Mouse (Mus musculus) kidney, embryonic 14.5 days (tissue): ENCODE measurements around the gene Zfc3h1. TPM values are rescaled to one million over a fixed set of nuclear protein-coding genes. Genes with fewer than 3 reads are reported as not detected.

Experiments used
- ATAC-seq: fragments of 200-750 bp; cut with Nextera tagmentation; 2 replicates; pipeline ENCODE4 v1.8.0; 2017; ENCODE audit warnings: moderate number of reproducible peaks, mild to moderate bottlenecking, moderate TSS enrichment, moderate library complexity; ENCODE audit not compliant: low FRiP score, low TSS enrichment
- H3K27ac ChIP-seq: fragments of 300-500 bp; sonication (generic); 2 replicates; pipeline ENCODE4 v1.5.1; 2014; ENCODE audit warnings: low read depth, mild to moderate bottlenecking, low read length, moderate library complexity, mixed read lengths
- H3K27me3 ChIP-seq: fragments of 300-500 bp; sonication (generic); 2 replicates; pipeline ENCODE4 v1.6.1; 2014; ENCODE audit warnings: mild to moderate bottlenecking, low read length; ENCODE audit not compliant: control insufficient read depth, insufficient read depth
- H3K36me3 ChIP-seq: fragments of 300-500 bp; sonication (generic); 2 replicates; pipeline ENCODE4 v1.6.1; 2014; ENCODE audit warnings: low read length, mixed read lengths; ENCODE audit not compliant: control insufficient read depth, insufficient read depth
- H3K4me1 ChIP-seq: fragments of 300-500 bp; sonication (generic); 2 replicates; pipeline ENCODE4 v1.6.1; 2014; ENCODE audit warnings: low read length, mixed read lengths; ENCODE audit not compliant: control insufficient read depth, insufficient read depth
- H3K4me2 ChIP-seq: fragments of 300-500 bp; sonication (generic); replicated peaks from 2 replicates; pipeline ENCODE4 v1.6.1; 2014; ENCODE audit warnings: low read depth, mild to moderate bottlenecking, low read length
- H3K4me3 ChIP-seq: fragments of 300-500 bp; sonication (generic); 2 replicates; pipeline ENCODE4 v1.5.1; 2014; ENCODE audit warnings: mild to moderate bottlenecking, low read length
- H3K9ac ChIP-seq: fragments of 300-500 bp; sonication (generic); 2 replicates; pipeline ENCODE4 v1.6.1; 2014; ENCODE audit warnings: low read depth, mild to moderate bottlenecking, low read length, moderate library complexity
- H3K9me3 ChIP-seq: fragments of 300-500 bp; sonication (generic); 2 replicates; pipeline ENCODE4 v1.6.1; 2016; ENCODE audit warnings: low read length; ENCODE audit not compliant: control insufficient read depth
- WGBS: fragments of 180-500 bp; shearing (Covaris S2); extraction: QIAGEN DNeasy Blood & Tissue Kit; methylation state at CpG from one replicate; pipeline ENCODE4 v1.1.7; 2014; 5-methylcytosine and 5-hydroxymethylcytosine counted together
- polyA plus RNA-seq: library from polyadenylated mRNA; unstranded; fragments of >200 nt; fragmentation: Nextera tagmentation; extraction: Ambion mirVana; gene quantifications from 2 replicates; pipeline ENCODE4 v1.2.1, GENCODE M21; 2014

The Zfc3h1 gene
- polyA plus RNA-seq, 1 experiment from 2014 or later, result 31.1 TPM

- Histone ChIP-seq H3K4me1 (0 out of 2 replicates have a peak, but pooled peaks cover 6% of the 10 kb centered on the region), H3K36me3 (no peaks in the 10 kb centered on the region), H3K27me3 (no peaks in the 10 kb centered on the region), H3K4me3 (peak overlapping the region; percentile 59), H3K9ac (no peak overlapping the region), H3K9me3 (no peaks in the 10 kb centered on the region), H3K27ac (peak overlapping the region; percentile 89; the same call in 1 of the 2 replicates), H3K4me2 (peak overlapping the region; percentile 75)
- no peak for ATAC-seq
- WGBS, result 81% methylated on average over 4 of the region's 4 CpGs
These were observed 21.6 kb upstream of the Zfc3h1 start for GRCm38 (mm10) chr10:115363151-115363550.

- Histone ChIP-seq H3K4me1 (peaks cover 11% of the 10 kb centered on the region), H3K4me2 (no peak overlapping the region), H3K9me3 (no peaks in the 10 kb centered on the region), H3K27me3 (no peaks in the 10 kb centered on the region), H3K4me3 (no peak overlapping the region), H3K27ac (no peak overlapping the region), H3K9ac (no peak overlapping the region), H3K36me3 (no peaks in the 10 kb centered on the region)
- no peak for ATAC-seq
- 95% methylated on average over 2 of the region's 2 CpGs for WGBS
These were observed 3.2 kb upstream of the Zfc3h1 start for GRCm38 (mm10) chr10:115381506-115382084.

- H3K9ac ChIP-seq, result peak overlapping the region; percentile 80; the same call in 1 of the 2 replicates
- 43% methylated on average over 12 of the region's 12 CpGs for WGBS
- peak overlapping the region; percentile 55 for H3K4me2 ChIP-seq
- ATAC-seq, result no peak
- no peaks in the 10 kb centered on the region for H3K9me3 ChIP-seq
- no peaks in the 10 kb centered on the region for H3K36me3 ChIP-seq
- peaks cover 16% of the 10 kb centered on the region for H3K4me1 ChIP-seq
- H3K27ac ChIP-seq, result no peak overlapping the region
- peak overlapping the region; percentile 95 for H3K4me3 ChIP-seq
- no peaks in the 10 kb centered on the region for H3K27me3 ChIP-seq
These were observed 1.7 kb upstream of the Zfc3h1 start for GRCm38 (mm10) chr10:115382846-115383643.

- Histone ChIP-seq H3K27ac (peak overlapping the region; percentile 95), H3K27me3 (no peaks in the 10 kb centered on the region), H3K4me1 (peaks cover 23% of the 10 kb centered on the region), H3K4me3 (peak overlapping the region; percentile 95), H3K4me2 (peak overlapping the region; percentile 55), H3K9ac (peak overlapping the region; percentile 80), H3K9me3 (no peaks in the 10 kb centered on the region), H3K36me3 (no peaks in the 10 kb centered on the region; the same call in 1 of the 2 replicates)
- ATAC-seq, result no peak
- 2% methylated on average over 15 of the region's 15 CpGs for WGBS
These were observed 1.0 kb upstream of the Zfc3h1 start for GRCm38 (mm10) chr10:115383644-115384220.

GRCm38 (mm10) chr10:115385018-115386002 is 551 bp downstream of the Zfc3h1 start:
- H3K4me3 ChIP-seq, result peak overlapping the region; percentile 95
- under 1% methylated on average over 87 of the region's 101 CpGs for WGBS
- peak overlapping the region; percentile 95 for H3K9ac ChIP-seq
- H3K9me3 ChIP-seq, result no peaks in the 10 kb centered on the region
- H3K4me1 ChIP-seq, result peaks cover 23% of the 10 kb centered on the region
- H3K36me3 ChIP-seq, result peaks cover 10% of the 10 kb centered on the region
- H3K4me2 ChIP-seq, result peak overlapping the region; percentile 68
- peak overlapping the region; percentile 95 for H3K27ac ChIP-seq
- peak; percentile 71 for ATAC-seq
- H3K27me3 ChIP-seq, result no peaks in the 10 kb centered on the region

- Histone ChIP-seq H3K36me3 (peaks cover 26% of the 10 kb centered on the region), H3K9ac (no peak overlapping the region), H3K4me1 (peaks cover 14% of the 10 kb centered on the region), H3K27me3 (no peaks in the 10 kb centered on the region), H3K9me3 (no peaks in the 10 kb centered on the region), H3K4me3 (no peak overlapping the region), H3K27ac (no peak overlapping the region), H3K4me2 (no peak overlapping the region)
- 88% methylated on average over 3 of the region's 3 CpGs for WGBS
- no peak for ATAC-seq
These were observed 3.1 kb downstream of the Zfc3h1 start for GRCm38 (mm10) chr10:115387891-115388290.

GRCm38 (mm10) chr10:115391076-115391475 is 6.3 kb downstream of the Zfc3h1 start:
- 88% methylated on average over 4 of the region's 4 CpGs for WGBS
- no peak overlapping the region for H3K4me3 ChIP-seq
- H3K27me3 ChIP-seq, result no peaks in the 10 kb centered on the region
- H3K4me1 ChIP-seq, result peaks cover 11% of the 10 kb centered on the region
- H3K9ac ChIP-seq, result no peak overlapping the region
- H3K36me3 ChIP-seq, result peaks cover 49% of the 10 kb centered on the region
- H3K9me3 ChIP-seq, result no peaks in the 10 kb centered on the region
- no peak for ATAC-seq
- H3K4me2 ChIP-seq, result no peak overlapping the region
- no peak overlapping the region for H3K27ac ChIP-seq

- Histone ChIP-seq H3K4me3 (no peak overlapping the region), H3K36me3 (peaks cover 55% of the 10 kb centered on the region)
These were observed 7.1 kb downstream of the Zfc3h1 start for GRCm38 (mm10) chr10:115391896-115392295.

More at GRCm38 (mm10) chr10:115391896-115392295, 7.1 kb downstream of the Zfc3h1 start:
- WGBS, result 97% methylated on average over 1 of the region's 1 CpGs
- peaks cover 11% of the 10 kb centered on the region for H3K4me1 ChIP-seq
- no peak overlapping the region for H3K27ac ChIP-seq
- H3K4me2 ChIP-seq, result no peak overlapping the region
- H3K9ac ChIP-seq, result no peak overlapping the region
- H3K27me3 ChIP-seq, result no peaks in the 10 kb centered on the region
- ATAC-seq, result no peak
- no peaks in the 10 kb centered on the region for H3K9me3 ChIP-seq
